Mouse (Mus musculus) heart, embryonic 12.5 days (tissue): ENCODE measurements around the gene Fam90a1b. TPM values are rescaled to one million over a fixed set of nuclear protein-coding genes. Genes with fewer than 3 reads are reported as not detected.
A peak's percentile ranks its signal among the peaks of the same experiment; 100 is the strongest.
"Not testable (repeated sequence)": the region's sequence is repeated elsewhere in the genome, so short reads cannot be mapped to it uniquely, and the experiment has no call there.

Source experiments
- ATAC-seq: fragments of 200-750 bp; cut with Nextera tagmentation; 2 replicates; pipeline ENCODE4 v1.8.0; 2017; ENCODE audit warnings: moderate TSS enrichment, moderate library complexity; ENCODE audit not compliant: insufficient number of reproducible peaks, low FRiP score
- H3K27ac ChIP-seq: fragments of 300-500 bp; sonication (generic); 2 replicates; pipeline ENCODE4 v1.5.1; 2016; ENCODE audit warnings: mild to moderate bottlenecking, moderate library complexity; ENCODE audit not compliant: poor library complexity, severe bottlenecking
- H3K27me3 ChIP-seq: fragments of 300-500 bp; sonication (generic); replicated peaks from 2 replicates; pipeline ENCODE4 v1.6.1; 2016; ENCODE audit warnings: mild to moderate bottlenecking, moderate library complexity
- H3K36me3 ChIP-seq: fragments of 300-500 bp; sonication (generic); 2 replicates; pipeline ENCODE4 v1.6.1; 2016; ENCODE audit warnings: mild to moderate bottlenecking, moderate library complexity
- H3K4me1 ChIP-seq: fragments of 300-500 bp; sonication (generic); replicated peaks from 2 replicates; pipeline ENCODE4 v1.6.1; 2016; ENCODE audit warnings: mild to moderate bottlenecking
- H3K4me2 ChIP-seq: fragments of 300-500 bp; sonication (generic); 2 replicates; pipeline ENCODE4 v1.6.1; 2016; ENCODE audit warnings: mild to moderate bottlenecking, moderate library complexity
- H3K4me3 ChIP-seq: fragments of 300-500 bp; sonication (generic); 2 replicates; pipeline ENCODE4 v1.5.1; 2016; ENCODE audit warnings: mild to moderate bottlenecking
- H3K9ac ChIP-seq: fragments of 300-500 bp; sonication (generic); 2 replicates; pipeline ENCODE4 v1.6.1; 2016; ENCODE audit warnings: mild to moderate bottlenecking, moderate library complexity
- H3K9me3 ChIP-seq: fragments of 300-500 bp; sonication (generic); replicated peaks from 2 replicates; pipeline ENCODE4 v1.6.1; 2016; ENCODE audit warnings: mild to moderate bottlenecking, moderate library complexity
- WGBS: fragments of 180-500 bp; shearing (Covaris S2); methylation state at CpG from one replicate; pipeline ENCODE4 v1.1.7; 2016; 5-methylcytosine and 5-hydroxymethylcytosine counted together
- microRNA-seq: library from miRNA; unstranded; fragments of <30 nt; microRNA quantifications from one replicate; pipeline ENCODE4, GENCODE M21; 2017
- polyA plus RNA-seq: library from polyadenylated mRNA; unstranded; fragments of >200 nt; fragmentation: Nextera tagmentation; extraction: Ambion mirVana; gene quantifications from 2 replicates; pipeline ENCODE4 v1.2.1, GENCODE M21; 2016

Fam90a1b gene
- polyA plus RNA-seq, result 0.15 TPM in 1 of 2 replicates, not detected in the other

GRCm38 (mm10) chrX:94366670-94367241 lies at the start of gene Fam90a1b, which contains the start of gene Apoo:
TSS of gene Fam90a1b (minus strand) at chrX:94366777.
TSS of gene Apoo (plus strand) at chrX:94367117.
- Histone ChIP-seq H3K9me3 (0 out of 2 replicates have a peak, but pooled peaks cover 3% of the 10 kb centered on the region), H3K36me3 (no peaks in the 10 kb centered on the region), H3K4me1 (0 out of 2 replicates have a peak, but pooled peaks cover 5% of the 10 kb centered on the region), H3K4me2 (peak within 1 kb of the TSS; percentile 65), H3K4me3 (peak within 1 kb of the TSS; percentile 70), H3K9ac (peak within 1 kb of the TSS; percentile 76), H3K27ac (peak within 1 kb of the TSS; percentile 80), H3K27me3 (peaks cover 38% of the 10 kb centered on the region)
- WGBS, result 19% methylated on average over 46 of the region's 46 CpGs
- ATAC-seq, result peak; percentile 99

GRCm38 (mm10) chrX:94408975-94409374 lies 42.4 kb upstream of the Fam90a1b start:
- Histone ChIP-seq H3K36me3 (no peaks in the 10 kb centered on the region), H3K4me1 (no peaks in the 10 kb centered on the region), H3K9me3 (no peaks in the 10 kb centered on the region), H3K27me3 (0 out of 2 replicates have a peak, but pooled peaks cover 3% of the 10 kb centered on the region), H3K27ac (no peak overlapping the region), H3K9ac (no peak overlapping the region), H3K4me2 (no peak overlapping the region), H3K4me3 (no peak overlapping the region)
- ATAC-seq, result no peak
- WGBS, result 40% methylated on average over 3 of the region's 3 CpGs

GRCm38 (mm10) chrX:94378734-94379133 lies 12.2 kb upstream of the Fam90a1b start:
- Histone ChIP-seq H3K4me1 (0 out of 2 replicates have a peak, but pooled peaks cover 3% of the 10 kb centered on the region), H3K9me3 (no peaks in the 10 kb centered on the region), H3K4me2 (no peak overlapping the region), H3K27me3 (peaks cover 18% of the 10 kb centered on the region), H3K4me3 (no peak overlapping the region), H3K27ac (no peak overlapping the region), H3K9ac (no peak overlapping the region), H3K36me3 (peaks cover 12% of the 10 kb centered on the region)
- no peak for ATAC-seq
- WGBS, result 65% methylated on average over 5 of the region's 5 CpGs

GRCm38 (mm10) chrX:94367248-94367647 lies 671 bp upstream of the Fam90a1b start:
- peaks cover 33% of the 10 kb centered on the region for H3K27me3 ChIP-seq

GRCm38 (mm10) chrX:94366029-94366428 lies 548 bp downstream of the Fam90a1b start:
- 21% methylated on average over 15 of the region's 16 CpGs for WGBS
- no peak for ATAC-seq
- Histone ChIP-seq H3K9ac (no peak overlapping the region), H3K9me3 (0 out of 2 replicates have a peak, but pooled peaks cover 3% of the 10 kb centered on the region), H3K27me3 (peaks cover 38% of the 10 kb centered on the region), H3K4me3 (peak overlapping the region; percentile 70), H3K36me3 (no peaks in the 10 kb centered on the region), H3K4me1 (0 out of 2 replicates have a peak, but pooled peaks cover 5% of the 10 kb centered on the region), H3K4me2 (peak overlapping the region; percentile 65), H3K27ac (no peak overlapping the region)

More at GRCm38 (mm10) chrX:94367248-94367647, 671 bp upstream of the Fam90a1b start:
- Histone ChIP-seq H3K9ac (peak overlapping the region; percentile 76), H3K36me3 (no peaks in the 10 kb centered on the region), H3K4me2 (peak overlapping the region; percentile 63), H3K4me1 (0 out of 2 replicates have a peak, but pooled peaks cover 5% of the 10 kb centered on the region), H3K27ac (peak overlapping the region; percentile 80), H3K9me3 (0 out of 2 replicates have a peak, but pooled peaks cover 3% of the 10 kb centered on the region), H3K4me3 (peak overlapping the region; percentile 70)
- 15% methylated on average over 15 of the region's 17 CpGs for WGBS
- ATAC-seq, result peak; percentile 19

GRCm38 (mm10) chrX:94365381-94365925 lies 1.1 kb downstream of the Fam90a1b start:
- WGBS, result 25% methylated on average over 14 of the region's 14 CpGs
- H3K4me1 ChIP-seq, result 0 out of 2 replicates have a peak, but pooled peaks cover 5% of the 10 kb centered on the region
- H3K27me3 ChIP-seq, result peaks cover 38% of the 10 kb centered on the region
- H3K36me3 ChIP-seq, result no peaks in the 10 kb centered on the region
- no peak overlapping the region for H3K27ac ChIP-seq
- no peak for ATAC-seq
- peak overlapping the region; percentile 65 for H3K4me2 ChIP-seq
- H3K9me3 ChIP-seq, result 0 out of 2 replicates have a peak, but pooled peaks cover 3% of the 10 kb centered on the region
- no peak overlapping the region for H3K9ac ChIP-seq
- H3K4me3 ChIP-seq, result peak overlapping the region; percentile 70; the same call in 1 of the 2 replicates

- not testable (repeated sequence) for H3K9ac ChIP-seq, H3K4me1 ChIP-seq, H3K4me3 ChIP-seq, H3K4me2 ChIP-seq, H3K9me3 ChIP-seq, H3K27ac ChIP-seq, H3K36me3 ChIP-seq, ATAC-seq
- WGBS, result 78% methylated on average over 4 of the region's 4 CpGs
- peaks cover 39% of the 10 kb centered on the region for H3K27me3 ChIP-seq
These were observed 22.9 kb downstream of the Fam90a1b start for GRCm38 (mm10) chrX:94343638-94344037.

- Histone ChIP-seq H3K36me3 (no peaks in the 10 kb centered on the region), H3K4me3 (no peak overlapping the region), H3K4me1 (no peaks in the 10 kb centered on the region), H3K9ac (no peak overlapping the region), H3K9me3 (no peaks in the 10 kb centered on the region), H3K27me3 (peaks cover 40% of the 10 kb centered on the region), H3K4me2 (no peak overlapping the region), H3K27ac (no peak overlapping the region)
- WGBS, result 85% methylated on average over 11 of the region's 11 CpGs
- no peak for ATAC-seq
These were observed 45.3 kb downstream of the Fam90a1b start for GRCm38 (mm10) chrX:94321036-94321902.

Small RNAs within 50 kb of the gene (microRNA-seq; reads per million reads assigned to microRNA genes)
- gene Gm44477, result not detected

Other genes with a start within 250 kb of the Fam90a1b start
- 24.5 and 25.1 TPM in 2 replicates for gene Zfx, start 243.1 kb downstream of the Fam90a1b start, polyA plus RNA-seq
- gene Eif2s3x, start 153.9 kb downstream of the Fam90a1b start, polyA plus RNA-seq, result 62.0 and 68.1 TPM in 2 replicates
- gene Klhl15, start 132.2 kb downstream of the Fam90a1b start, polyA plus RNA-seq, result 5.4 and 6.0 TPM in 2 replicates
- 165 and 171 TPM in 2 replicates for gene Apoo, start 340 bp upstream of the Fam90a1b start, polyA plus RNA-seq
- gene Maged1, start 175.4 kb upstream of the Fam90a1b start, polyA plus RNA-seq, result 534 and 538 TPM in 2 replicates